Mouse (Mus musculus): ENCODE data around the gene Pip5kl1. TPM values are rescaled to one million over a fixed set of nuclear protein-coding genes. Genes with fewer than 3 reads are reported as not detected.

Gene Pip5kl1
- polyA plus RNA-seq, 1 experiment from 2014 or later, result not detected

DNA sequence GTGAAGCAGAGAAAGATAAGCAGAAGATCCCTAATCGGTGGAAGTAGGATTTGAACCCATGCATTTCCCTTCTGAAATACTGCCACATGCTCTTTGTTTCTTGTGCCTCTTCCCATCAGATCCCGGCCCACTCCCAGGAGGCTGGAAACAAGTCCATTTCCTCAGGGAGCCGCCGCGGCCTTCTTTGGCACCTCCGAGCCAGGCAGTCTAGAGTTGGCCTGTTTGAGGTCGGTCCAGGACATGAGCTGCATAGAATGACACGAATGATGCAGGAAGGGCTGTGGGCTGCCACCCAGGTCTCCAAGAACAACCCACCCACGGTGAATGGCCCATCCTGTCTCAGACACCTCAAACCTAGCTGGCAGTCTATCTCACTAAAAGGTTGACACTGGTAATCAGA is 1.9 kb downstream of the Pip5kl1 start:
- WGBS, result 89% methylated on average over 9 of the region's 9 CpGs
- H3K4me1 ChIP-seq (replicated peaks; ENCODE audit: control insufficient read depth, insufficient read depth, low read length), result no peaks in the 10 kb centered on the region
- peaks cover 7% of the 10 kb centered on the region; the same call in 1 of the 2 replicates for H3K27me3 ChIP-seq (replicated peaks; ENCODE audit: control insufficient read depth, insufficient read depth, low read length)
- ATAC-seq, result no peak
- no peak overlapping the region for H3K27ac ChIP-seq (ENCODE audit: low read depth, low read length)
- peaks cover 15% of the 10 kb centered on the region for H3K36me3 ChIP-seq (ENCODE audit: control insufficient read depth, insufficient read depth)
- TF ChIP-seq CTCF (IDR thresholded peaks at IDR 0.05; ENCODE audit: low read depth), result no peak
- no peak overlapping the region for H3K4me2 ChIP-seq (replicated peaks; ENCODE audit: low read depth)
- no peak overlapping the region for H3K4me3 ChIP-seq (ENCODE audit: low read depth, low read length)
- no peak overlapping the region for H3K9ac ChIP-seq (ENCODE audit: low read depth, low read length)
- no peaks in the 10 kb centered on the region for H3K9me3 ChIP-seq (ENCODE audit: control insufficient read depth)

DNA sequence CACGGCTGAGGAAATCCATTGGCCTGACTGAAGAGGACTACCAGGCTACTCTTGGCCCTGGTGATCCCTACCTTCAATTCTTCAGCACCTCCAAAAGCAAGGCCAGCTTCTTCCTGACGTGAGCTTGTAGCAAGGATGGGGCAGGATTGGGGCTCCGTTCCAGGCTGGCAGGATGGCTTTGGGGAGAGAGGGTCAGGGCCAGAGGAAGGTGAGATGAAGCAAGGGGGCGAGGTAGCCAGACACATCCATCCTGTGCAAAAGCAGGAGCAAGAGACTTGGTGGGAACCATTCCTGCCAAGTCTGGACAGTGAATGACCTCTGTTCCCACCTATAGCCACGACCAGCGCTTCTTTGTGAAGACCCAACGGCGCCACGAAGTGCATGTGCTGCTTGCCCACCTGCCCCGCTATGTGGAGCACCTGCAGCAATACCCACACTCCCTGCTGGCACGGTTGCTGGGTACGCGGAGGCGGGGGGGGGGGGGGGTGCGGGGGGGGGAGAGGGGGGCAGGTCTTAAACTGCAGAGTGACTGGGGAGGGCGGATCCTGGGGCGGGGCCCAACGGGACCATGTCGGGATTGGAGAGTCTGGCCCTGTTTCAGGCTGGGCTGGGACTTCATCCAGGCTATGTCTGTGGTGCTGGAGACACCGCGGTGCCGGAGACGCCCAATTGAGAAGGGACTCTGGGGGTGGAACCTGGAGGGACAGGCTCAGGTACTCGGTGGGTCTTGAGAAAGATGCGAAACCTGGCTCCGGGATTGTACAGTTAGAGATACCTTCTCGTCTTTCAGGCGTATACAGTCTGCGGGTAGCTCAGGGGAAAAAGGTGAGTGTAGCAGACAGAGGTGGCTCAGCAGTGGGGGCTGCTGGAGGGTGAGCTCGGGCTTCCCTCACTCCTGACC is 3.8 kb downstream of the Pip5kl1 start:
- Histone ChIP-seq H3K4me1 (replicated peaks; ENCODE audit: control insufficient read depth, insufficient read depth, low read length) (peaks cover 2% of the 10 kb centered on the region; the same call in 1 of the 2 replicates), H3K27me3 (replicated peaks; ENCODE audit: control insufficient read depth, insufficient read depth, low read length) (peaks cover 12% of the 10 kb centered on the region; the same call in 1 of the 2 replicates), H3K9ac (ENCODE audit: low read depth, low read length) (no peak overlapping the region), H3K4me2 (replicated peaks; ENCODE audit: low read depth) (no peak overlapping the region), H3K27ac (ENCODE audit: low read depth, low read length) (no peak overlapping the region), H3K36me3 (ENCODE audit: control insufficient read depth, insufficient read depth) (peaks cover 1% of the 10 kb centered on the region; the same call in 1 of the 2 replicates), H3K9me3 (ENCODE audit: control insufficient read depth) (no peaks in the 10 kb centered on the region), H3K4me3 (ENCODE audit: low read depth, low read length) (no peak overlapping the region)
- no peak for ATAC-seq
- TF ChIP-seq CTCF (IDR thresholded peaks at IDR 0.05; ENCODE audit: low read depth), result no peak
- WGBS, result 38% methylated on average over 26 of the region's 30 CpGs

DNA sequence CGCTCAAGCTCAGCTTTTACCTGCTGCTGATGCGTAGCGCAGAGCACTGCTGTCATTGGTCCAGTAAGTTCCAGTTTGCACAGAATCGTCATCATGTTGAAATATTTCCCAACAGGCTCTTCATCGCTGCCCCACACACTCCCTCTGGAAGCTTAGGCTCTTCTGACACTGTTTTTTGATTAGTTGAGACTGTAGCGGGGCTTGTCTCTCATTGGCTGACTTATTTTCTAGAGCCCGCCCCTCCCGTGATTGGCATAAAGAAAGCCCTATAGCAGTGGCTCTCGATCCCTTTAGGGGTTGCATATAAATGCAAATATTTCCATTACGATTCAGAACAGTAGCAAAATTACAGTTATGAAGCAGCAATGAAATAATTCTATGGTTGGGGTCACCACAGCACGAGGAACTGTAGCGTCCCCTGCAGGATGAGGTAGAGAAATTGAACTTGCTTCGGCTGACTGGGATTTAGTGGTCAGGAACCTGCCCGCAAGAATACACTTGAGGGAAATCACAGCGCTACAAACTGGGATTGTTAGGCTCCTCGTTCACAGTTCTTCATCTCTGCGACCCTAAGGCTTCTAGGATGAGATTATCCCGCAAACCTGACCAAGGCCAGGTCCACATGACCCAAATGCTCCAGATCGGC is 7.0 kb downstream of the Pip5kl1 start:
- H3K9ac ChIP-seq (ENCODE audit: low read depth, low read length), result no peak overlapping the region
- H3K27me3 ChIP-seq (replicated peaks; ENCODE audit: control insufficient read depth, insufficient read depth, low read length), result peaks cover 12% of the 10 kb centered on the region; the same call in 1 of the 2 replicates
- no peaks in the 10 kb centered on the region for H3K36me3 ChIP-seq (ENCODE audit: control insufficient read depth, insufficient read depth)
- 49% methylated on average over 19 of the region's 19 CpGs for WGBS
- ATAC-seq, result no peak
- 0 out of 2 replicates have a peak overlapping the region, but pooled peaks have one; percentile 9 for H3K4me2 ChIP-seq (replicated peaks; ENCODE audit: low read depth)
- H3K4me1 ChIP-seq (replicated peaks; ENCODE audit: control insufficient read depth, insufficient read depth, low read length), result peaks cover 2% of the 10 kb centered on the region; the same call in 1 of the 2 replicates
- H3K27ac ChIP-seq (ENCODE audit: low read depth, low read length), result no peak overlapping the region
- TF ChIP-seq CTCF (IDR thresholded peaks at IDR 0.05; ENCODE audit: low read depth), result peak; percentile 30; the same call in 1 of the 2 replicates
- H3K4me3 ChIP-seq (ENCODE audit: low read depth, low read length), result no peak overlapping the region
- H3K9me3 ChIP-seq (ENCODE audit: control insufficient read depth), result no peaks in the 10 kb centered on the region

DNA sequence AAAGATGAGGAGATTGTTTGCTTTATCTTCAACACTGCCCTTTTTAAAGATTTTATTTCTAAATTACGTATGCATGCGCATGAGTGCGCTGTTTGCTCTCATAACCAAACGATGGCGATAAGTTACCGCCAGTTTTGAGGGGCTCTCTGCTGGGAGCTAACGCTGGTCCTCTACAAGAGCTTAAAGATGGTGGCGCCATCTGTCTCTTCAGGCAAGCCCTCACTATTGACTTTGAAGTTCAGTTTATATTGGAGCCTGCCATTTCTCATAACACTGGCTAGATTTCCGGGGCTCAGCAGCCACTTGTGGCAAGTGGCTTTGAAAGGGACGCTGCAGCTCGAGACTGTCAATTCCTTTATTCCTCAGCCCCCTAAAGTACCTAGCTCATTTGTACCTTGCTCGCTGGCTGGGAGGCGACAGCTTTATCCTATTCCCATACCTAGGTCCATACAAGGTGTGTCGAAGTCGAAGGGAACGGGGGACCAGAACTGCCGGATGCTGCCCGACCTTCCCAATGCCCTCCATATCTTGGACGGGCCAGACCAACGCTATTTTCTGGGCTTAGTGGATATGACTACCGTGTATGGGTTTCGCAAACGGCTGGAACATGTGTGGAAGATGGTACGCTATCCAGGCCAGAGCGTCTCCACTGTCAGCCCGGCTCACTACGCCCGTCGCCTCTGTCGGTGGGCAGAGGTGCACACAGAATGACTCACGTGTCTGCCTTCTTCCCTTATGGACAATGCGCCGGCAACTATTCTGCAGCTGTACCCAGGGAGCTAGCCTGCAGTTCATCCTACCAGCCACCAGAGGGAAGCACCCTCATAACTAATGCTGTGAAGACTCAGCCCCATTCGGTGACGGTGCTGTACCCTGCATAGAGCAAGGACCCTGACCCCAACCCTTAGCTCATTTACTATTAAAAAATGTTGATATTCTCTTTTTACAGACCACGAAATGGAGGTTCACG is 8.5 kb downstream of the Pip5kl1 start:
- Histone ChIP-seq H3K36me3 (ENCODE audit: control insufficient read depth, insufficient read depth) (no peaks in the 10 kb centered on the region), H3K4me2 (replicated peaks; ENCODE audit: low read depth) (peak overlapping the region; percentile 59), H3K27me3 (replicated peaks; ENCODE audit: control insufficient read depth, insufficient read depth, low read length) (peaks cover 12% of the 10 kb centered on the region; the same call in 1 of the 2 replicates), H3K9me3 (ENCODE audit: control insufficient read depth) (no peaks in the 10 kb centered on the region), H3K4me1 (replicated peaks; ENCODE audit: control insufficient read depth, insufficient read depth, low read length) (peaks cover 2% of the 10 kb centered on the region; the same call in 1 of the 2 replicates), H3K9ac (ENCODE audit: low read depth, low read length) (0 out of 2 replicates have a peak overlapping the region, but pooled peaks have one; percentile 11), H3K27ac (ENCODE audit: low read depth, low read length) (no peak overlapping the region), H3K4me3 (ENCODE audit: low read depth, low read length) (peak overlapping the region; percentile 16; the same call in 1 of the 2 replicates)
- 13% methylated on average over 37 of the region's 37 CpGs for WGBS
- ATAC-seq, result peak; percentile 64
- peak; percentile 94 for TF ChIP-seq CTCF (IDR thresholded peaks at IDR 0.05; ENCODE audit: low read depth)

DNA sequence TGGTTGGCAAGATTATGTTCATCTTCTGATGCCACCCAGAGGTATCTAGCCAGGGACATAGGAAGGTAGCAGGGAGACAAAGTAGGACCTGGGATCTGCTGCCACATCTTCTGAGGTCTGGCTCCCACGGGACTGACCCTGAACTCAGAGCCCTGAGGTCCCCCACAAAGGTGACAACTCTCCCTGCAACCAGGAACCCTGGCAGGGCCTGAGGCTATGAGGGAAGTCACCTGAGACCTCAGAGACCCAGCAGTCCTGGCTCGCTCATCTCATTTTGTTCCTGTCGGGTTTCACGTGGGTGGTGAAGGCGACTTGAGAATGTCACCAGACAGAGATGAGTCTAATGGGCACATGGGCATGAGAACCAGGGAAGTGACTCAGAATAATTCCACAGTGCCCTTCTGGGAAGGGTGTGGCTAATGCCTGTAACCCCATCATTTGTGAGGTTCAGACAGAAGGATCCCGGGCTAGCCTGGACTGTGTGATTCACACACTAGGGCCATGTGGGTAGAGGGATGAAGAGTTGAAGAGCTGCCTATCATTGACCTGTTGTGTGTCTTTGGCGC is 10.6 kb downstream of the Pip5kl1 start:
- H3K4me3 ChIP-seq (ENCODE audit: low read depth, low read length), result no peak overlapping the region
- no peaks in the 10 kb centered on the region for H3K9me3 ChIP-seq (ENCODE audit: control insufficient read depth)
- H3K27me3 ChIP-seq (replicated peaks; ENCODE audit: control insufficient read depth, insufficient read depth, low read length), result peaks cover 5% of the 10 kb centered on the region; the same call in 1 of the 2 replicates
- 83% methylated on average over 7 of the region's 7 CpGs for WGBS
- no peak for TF ChIP-seq CTCF (IDR thresholded peaks at IDR 0.05; ENCODE audit: low read depth)
- no peak overlapping the region for H3K4me2 ChIP-seq (replicated peaks; ENCODE audit: low read depth)
- no peak overlapping the region for H3K27ac ChIP-seq (ENCODE audit: low read depth, low read length)
- H3K4me1 ChIP-seq (replicated peaks; ENCODE audit: control insufficient read depth, insufficient read depth, low read length), result peaks cover 2% of the 10 kb centered on the region; the same call in 1 of the 2 replicates
- no peak for ATAC-seq
- H3K36me3 ChIP-seq (ENCODE audit: control insufficient read depth, insufficient read depth), result no peaks in the 10 kb centered on the region
- H3K9ac ChIP-seq (ENCODE audit: low read depth, low read length), result no peak overlapping the region
